Mouse (Mus musculus) kidney, embryonic 14.5 days (tissue): Measurements from ENCODE around the gene Pgp. TPM values are rescaled to one million over a fixed set of nuclear protein-coding genes. Genes with fewer than 3 reads are reported as not detected.
A peak's percentile ranks its signal among the peaks of the same experiment; 100 is the strongest.

Source experiments
- ATAC-seq: fragments of 200-750 bp; cut with Nextera tagmentation; 2 replicates; pipeline ENCODE4 v1.8.0; 2017; ENCODE audit warnings: moderate number of reproducible peaks, mild to moderate bottlenecking, moderate TSS enrichment, moderate library complexity; ENCODE audit not compliant: low FRiP score, low TSS enrichment
- H3K27ac ChIP-seq: fragments of 300-500 bp; sonication (generic); 2 replicates; pipeline ENCODE4 v1.5.1; 2014; ENCODE audit warnings: low read depth, mild to moderate bottlenecking, low read length, moderate library complexity, mixed read lengths
- H3K27me3 ChIP-seq: fragments of 300-500 bp; sonication (generic); 2 replicates; pipeline ENCODE4 v1.6.1; 2014; ENCODE audit warnings: mild to moderate bottlenecking, low read length; ENCODE audit not compliant: control insufficient read depth, insufficient read depth
- H3K36me3 ChIP-seq: fragments of 300-500 bp; sonication (generic); 2 replicates; pipeline ENCODE4 v1.6.1; 2014; ENCODE audit warnings: low read length, mixed read lengths; ENCODE audit not compliant: control insufficient read depth, insufficient read depth
- H3K4me1 ChIP-seq: fragments of 300-500 bp; sonication (generic); 2 replicates; pipeline ENCODE4 v1.6.1; 2014; ENCODE audit warnings: low read length, mixed read lengths; ENCODE audit not compliant: control insufficient read depth, insufficient read depth
- H3K4me2 ChIP-seq: fragments of 300-500 bp; sonication (generic); replicated peaks from 2 replicates; pipeline ENCODE4 v1.6.1; 2014; ENCODE audit warnings: low read depth, mild to moderate bottlenecking, low read length
- H3K4me3 ChIP-seq: fragments of 300-500 bp; sonication (generic); 2 replicates; pipeline ENCODE4 v1.5.1; 2014; ENCODE audit warnings: mild to moderate bottlenecking, low read length
- H3K9ac ChIP-seq: fragments of 300-500 bp; sonication (generic); 2 replicates; pipeline ENCODE4 v1.6.1; 2014; ENCODE audit warnings: low read depth, mild to moderate bottlenecking, low read length, moderate library complexity
- H3K9me3 ChIP-seq: fragments of 300-500 bp; sonication (generic); 2 replicates; pipeline ENCODE4 v1.6.1; 2016; ENCODE audit warnings: low read length; ENCODE audit not compliant: control insufficient read depth
- WGBS: fragments of 180-500 bp; shearing (Covaris S2); extraction: QIAGEN DNeasy Blood & Tissue Kit; methylation state at CpG from one replicate; pipeline ENCODE4 v1.1.7; 2014; 5-methylcytosine and 5-hydroxymethylcytosine counted together
- polyA plus RNA-seq: library from polyadenylated mRNA; unstranded; fragments of >200 nt; fragmentation: Nextera tagmentation; extraction: Ambion mirVana; gene quantifications from 2 replicates; pipeline ENCODE4 v1.2.1, GENCODE M21; 2014

The Pgp gene
- polyA plus RNA-seq, 1 experiment from 2014 or later, result 54.1 TPM

- Histone ChIP-seq H3K27ac (peak overlapping the region; percentile 60; the same call in 1 of the 2 replicates), H3K4me2 (peak overlapping the region; percentile 98), H3K9me3 (no peaks in the 10 kb centered on the region), H3K36me3 (peaks cover 9% of the 10 kb centered on the region), H3K9ac (peak overlapping the region; percentile 81), H3K4me1 (peaks cover 34% of the 10 kb centered on the region), H3K27me3 (no peaks in the 10 kb centered on the region), H3K4me3 (peak overlapping the region; percentile 86)
- 14% methylated on average over 7 of the region's 7 CpGs for WGBS
- ATAC-seq, result no peak
These were observed 769 bp upstream of the Pgp start for GRCm38 (mm10) chr17:24469336-24469909.

GRCm38 (mm10) chr17:24470701-24471527, 722 bp downstream of the Pgp start:
- WGBS, result 2% methylated on average over 66 of the region's 68 CpGs
- peaks cover 35% of the 10 kb centered on the region for H3K4me1 ChIP-seq
- peak overlapping the region; percentile 86 for H3K4me3 ChIP-seq
- H3K4me2 ChIP-seq, result peak overlapping the region; percentile 98
- H3K9ac ChIP-seq, result peak overlapping the region; percentile 81
- ATAC-seq, result peak; percentile 2; the same call in 1 of the 2 replicates
- no peaks in the 10 kb centered on the region for H3K27me3 ChIP-seq
- H3K9me3 ChIP-seq, result no peaks in the 10 kb centered on the region
- H3K36me3 ChIP-seq, result peaks cover 24% of the 10 kb centered on the region
- peak overlapping the region; percentile 73; the same call in 1 of the 2 replicates for H3K27ac ChIP-seq

- H3K9ac ChIP-seq, result peak overlapping the region; percentile 81; the same call in 1 of the 2 replicates
- ATAC-seq, result peak; percentile 13; the same call in 1 of the 2 replicates
- no peak overlapping the region for H3K4me3 ChIP-seq
- 30% methylated on average over 4 of the region's 4 CpGs for WGBS
- peak overlapping the region; percentile 98; the same call in 1 of the 2 replicates for H3K4me2 ChIP-seq
- no peaks in the 10 kb centered on the region for H3K27me3 ChIP-seq
- H3K27ac ChIP-seq, result peak overlapping the region; percentile 18; the same call in 1 of the 2 replicates
- H3K36me3 ChIP-seq, result peaks cover 38% of the 10 kb centered on the region
- H3K9me3 ChIP-seq, result no peaks in the 10 kb centered on the region
- peaks cover 36% of the 10 kb centered on the region for H3K4me1 ChIP-seq
These were observed 2.3 kb downstream of the Pgp start for GRCm38 (mm10) chr17:24472512-24472911.

- H3K27ac ChIP-seq, result peak within 1 kb of the TSS; percentile 18; the same call in 1 of the 2 replicates
- H3K27me3 ChIP-seq, result no peaks in the 10 kb centered on the region
- H3K4me2 ChIP-seq, result peak within 1 kb of the TSS; percentile 98; the same call in 1 of the 2 replicates
- H3K4me3 ChIP-seq, result no peak within 1 kb of the TSS
- no peak within 1 kb of the TSS for H3K9ac ChIP-seq
- peaks cover 38% of the 10 kb centered on the region for H3K36me3 ChIP-seq
- H3K9me3 ChIP-seq, result no peaks in the 10 kb centered on the region
- 72% methylated on average over 6 of the region's 6 CpGs for WGBS
- H3K4me1 ChIP-seq, result peaks cover 45% of the 10 kb centered on the region
- no peak for ATAC-seq
These were observed 3.6 kb downstream of the Pgp start, which contains the start of gene Bricd5 for GRCm38 (mm10) chr17:24473612-24474275. Gene Bricd5 (plus strand): TSS chr17:24473884.

- Histone ChIP-seq H3K27me3 (no peaks in the 10 kb centered on the region), H3K9me3 (no peaks in the 10 kb centered on the region), H3K9ac (no peak overlapping the region), H3K4me1 (peaks cover 45% of the 10 kb centered on the region), H3K4me3 (no peak overlapping the region), H3K36me3 (peaks cover 38% of the 10 kb centered on the region), H3K4me2 (no peak overlapping the region), H3K27ac (no peak overlapping the region)
- 80% methylated on average over 5 of the region's 5 CpGs for WGBS
- ATAC-seq, result no peak
These were observed 4.4 kb downstream of the Pgp start for GRCm38 (mm10) chr17:24474557-24474956.

GRCm38 (mm10) chr17:24475586-24475985, 5.4 kb downstream of the Pgp start:
- Histone ChIP-seq H3K36me3 (peaks cover 38% of the 10 kb centered on the region), H3K4me1 (peaks cover 45% of the 10 kb centered on the region)
- WGBS, result 92% methylated on average over 6 of the region's 6 CpGs

GRCm38 (mm10) chr17:24476022-24476776, 6.0 kb downstream of the Pgp start:
- WGBS, result 92% methylated on average over 10 of the region's 10 CpGs
- no peak overlapping the region for H3K4me3 ChIP-seq
- H3K36me3 ChIP-seq, result peaks cover 38% of the 10 kb centered on the region

More at GRCm38 (mm10) chr17:24475586-24475985, 5.4 kb downstream of the Pgp start:
- H3K27me3 ChIP-seq, result no peaks in the 10 kb centered on the region
- H3K4me3 ChIP-seq, result no peak overlapping the region
- no peak overlapping the region for H3K4me2 ChIP-seq
- no peak for ATAC-seq
- no peak overlapping the region for H3K27ac ChIP-seq
- H3K9ac ChIP-seq, result no peak overlapping the region
- no peaks in the 10 kb centered on the region for H3K9me3 ChIP-seq

More at GRCm38 (mm10) chr17:24476022-24476776, 6.0 kb downstream of the Pgp start:
- no peak overlapping the region for H3K27ac ChIP-seq
- H3K9ac ChIP-seq, result no peak overlapping the region
- no peaks in the 10 kb centered on the region for H3K9me3 ChIP-seq
- H3K27me3 ChIP-seq, result no peaks in the 10 kb centered on the region
- peaks cover 42% of the 10 kb centered on the region for H3K4me1 ChIP-seq
- H3K4me2 ChIP-seq, result no peak overlapping the region
- no peak for ATAC-seq
